ENCODE assay signal across 8 mouse cellular contexts in genomic region chr19:44408223-44408545, GRCm38 (mm10). TPM values are rescaled to one million over a fixed set of nuclear protein-coding genes. Genes with fewer than 3 reads are reported as not detected.
DNase-seq lines count a peak whose midpoint lies in the region; ATAC-seq and TF ChIP-seq lines count a peak whose summit lies in the region.

No protein-coding gene starts in this region.

- H3K4me2 ChIP-seq in forebrain, embryonic 14.5 days (ENCODE audit: low read length): peak overlapping the region; percentile 94
- H3K4me2 ChIP-seq in lung, embryonic 15.5 days: peak overlapping the region; percentile 86

- no peaks in the 10 kb centered on the region for H3K9me3 ChIP-seq in MEL (replicated peaks; ENCODE audit: insufficient read depth, low read length)
- H3K9me3 ChIP-seq in forebrain, embryonic 14.5 days (replicated peaks; ENCODE audit: control insufficient read depth, low read length): no peaks in the 10 kb centered on the region
- no peaks in the 10 kb centered on the region for H3K9me3 ChIP-seq in lung, embryonic 15.5 days

- H3K9ac ChIP-seq in MEL (ENCODE audit: control insufficient read depth, low read depth, low read length, poor library complexity, severe bottlenecking): peak overlapping the region; percentile 39
- H3K9ac ChIP-seq in forebrain, embryonic 14.5 days (ENCODE audit: low read length): peak overlapping the region; percentile 64
- H3K9ac ChIP-seq in lung, embryonic 15.5 days: peak overlapping the region; percentile 24

- H3K4me1 ChIP-seq in MEL (ENCODE audit: control insufficient read depth in 1 of 2, insufficient read depth in 2 of 2, low read length in 2 of 2): 0 out of 4 replicates have a peak, but pooled peaks cover 0 to 3% of the 10 kb centered on the region in 2 experiments
- peaks cover 4% of the 10 kb centered on the region for H3K4me1 ChIP-seq in forebrain, embryonic 14.5 days (ENCODE audit: control insufficient read depth, insufficient read depth, low read length)
- H3K4me1 ChIP-seq in lung, embryonic 15.5 days: peaks cover 16% of the 10 kb centered on the region

- H3K27ac ChIP-seq in MEL (ENCODE audit: control insufficient read depth, low read depth, low read length): no peak overlapping the region
- peak overlapping the region; percentile 27; the same call in 1 of the 2 replicates for H3K27ac ChIP-seq in forebrain, embryonic 14.5 days (ENCODE audit: low read depth, low read length)
- H3K27ac ChIP-seq in lung, embryonic 15.5 days: peak overlapping the region; percentile 73

- peak; percentile 85 for ATAC-seq in forebrain, embryonic 14.5 days
- peak; percentile 84 for ATAC-seq in lung, embryonic 15.5 days (ENCODE audit: borderline replicate concordance, extremely low read depth, low FRiP score, low TSS enrichment)
- no peak for ATAC-seq in activated CD4-positive, CD25-positive, alpha-beta regulatory T cell, adult 4 months

- no peak; a peak in 1 of 4 replicates for TF ChIP-seq POLR2A in MEL (IDR thresholded peaks at IDR 0.05; ENCODE audit: control insufficient read depth in 1 of 2, insufficient read depth in 1 of 2, low read depth in 1 of 2, low read length in 2 of 2, poor library complexity in 1 of 2)

- WGBS in forebrain, embryonic 14.5 days: under 1% methylated on average over 14 of the region's 14 CpGs
- under 1% methylated on average over 14 of the region's 14 CpGs for WGBS in lung, embryonic 15.5 days

- H3K27me3 ChIP-seq in MEL (ENCODE audit: control insufficient read depth in 1 of 2, insufficient read depth in 2 of 2, low read length in 2 of 2): no peaks in the 10 kb centered on the region; a peak in 2 of 4 replicates
- H3K27me3 ChIP-seq in forebrain, embryonic 14.5 days (replicated peaks; ENCODE audit: control insufficient read depth, insufficient read depth, low read length): no peaks in the 10 kb centered on the region
- H3K27me3 ChIP-seq in lung, embryonic 15.5 days: peaks cover 14% of the 10 kb centered on the region; the same call in 1 of the 2 replicates

- no peak for TF ChIP-seq RAD21 in MEL (IDR thresholded peaks at IDR 0.05; ENCODE audit: low read depth, low read length)

- H3K79me2 ChIP-seq in MEL (ENCODE audit: control insufficient read depth, insufficient read depth, low read length, poor library complexity): no peaks in the 10 kb centered on the region

- TF ChIP-seq CTCF in MEL (IDR thresholded peaks at IDR 0.05 in 2 of 3, conservative IDR thresholded peaks at IDR 0.05 in 1 of 3; ENCODE audit: control insufficient read depth in 1 of 3, insufficient read depth in 1 of 3, low read depth in 2 of 3, low read length in 3 of 3, poor library complexity in 1 of 3, severe bottlenecking in 1 of 3): no peak

- no peak for TF ChIP-seq EP300 in MEL (IDR thresholded peaks at IDR 0.05; ENCODE audit: low read depth in 1 of 2, low read length in 2 of 2)

- peak overlapping the region; percentile 48 to 71 for H3K4me3 ChIP-seq in MEL (ENCODE audit: control insufficient read depth in 1 of 2, insufficient read depth in 1 of 2, low read depth in 2 of 2, low read length in 2 of 2)
- peak overlapping the region; percentile 49 for H3K4me3 ChIP-seq in forebrain, embryonic 14.5 days (ENCODE audit: low read depth, low read length)
- peak overlapping the region; percentile 45 for H3K4me3 ChIP-seq in lung, embryonic 15.5 days

- DNase-seq in MEL (ENCODE audit: low read depth, low spot score): peak; percentile 82
- DNase-seq in cerebellum, adult 11 months: peak; percentile 51
- peak; percentile 66 for DNase-seq in forebrain, embryonic 14.5 days (ENCODE audit: low spot score)
- DNase-seq in heart, postnatal 4 days: peak; percentile 72
- peak; percentile 39 to 44 for DNase-seq in layer of hippocampus, adult 8-10 months (ENCODE audit: low spot score in 2 of 2)
- DNase-seq in ovary, postnatal 10 days (ENCODE audit: low spot score): peak; percentile 23

- no peaks in the 10 kb centered on the region for H3K36me3 ChIP-seq in MEL (ENCODE audit: control insufficient read depth in 1 of 2, insufficient read depth in 2 of 2, low read length in 2 of 2)
- no peaks in the 10 kb centered on the region for H3K36me3 ChIP-seq in forebrain, embryonic 14.5 days (ENCODE audit: control insufficient read depth, insufficient read depth, low read length)
- H3K36me3 ChIP-seq in lung, embryonic 15.5 days: no peaks in the 10 kb centered on the region

TF ChIP-seq in MEL, 35 proteins besides CTCF, POLR2A, EP300 and RAD21:
- TF ChIP-seq USF1 (IDR thresholded peaks at IDR 0.05; ENCODE audit: low read depth, low read length): no peak
- peak; percentile 34; the same call in 1 of the 2 replicates for TF ChIP-seq SIN3A (IDR thresholded peaks at IDR 0.05; ENCODE audit: low read length)
- no peak for TF ChIP-seq NRF1 (IDR thresholded peaks at IDR 0.05; ENCODE audit: insufficient read depth, low read depth, low read length, poor library complexity, severe bottlenecking)
- TF ChIP-seq CHD1 (IDR thresholded peaks at IDR 0.05; ENCODE audit: low read depth, low read length): no peak
- no peak for TF ChIP-seq ZNF384 (IDR thresholded peaks at IDR 0.05; ENCODE audit: low read depth, low read length)
- TF ChIP-seq KAT2A (conservative IDR thresholded peaks at IDR 0.05; ENCODE audit: low read depth, low read length): no peak
- TF ChIP-seq SMC3 (IDR thresholded peaks at IDR 0.05; ENCODE audit: low read depth, low read length): no peak
- no peak for TF ChIP-seq NELFE (IDR thresholded peaks at IDR 0.05; ENCODE audit: low read depth, low read length)
- no peak for TF ChIP-seq CHD2 (IDR thresholded peaks at IDR 0.05; ENCODE audit: low read length)
- TF ChIP-seq POLR2AphosphoS2 (IDR thresholded peaks at IDR 0.05; ENCODE audit: low read length): no peak
- TF ChIP-seq ZC3H11A (IDR thresholded peaks at IDR 0.05; ENCODE audit: low read depth, low read length): no peak
- peak; percentile 16; the same call in 1 of the 2 replicates for TF ChIP-seq ZMIZ1 (IDR thresholded peaks at IDR 0.05; ENCODE audit: low read depth, low read length)
- no peak for TF ChIP-seq BHLHE40 (IDR thresholded peaks at IDR 0.05; ENCODE audit: borderline replicate concordance, low read depth, low read length)
- TF ChIP-seq ZKSCAN1 (IDR thresholded peaks at IDR 0.05; ENCODE audit: low read depth, low read length): no peak
- no peak for TF ChIP-seq RCOR1 (IDR thresholded peaks at IDR 0.05; ENCODE audit: low read depth, low read length)
- TF ChIP-seq TBP (IDR thresholded peaks at IDR 0.05; ENCODE audit: low read depth, low read length): no peak
- TF ChIP-seq MAFK (IDR thresholded peaks at IDR 0.05; ENCODE audit: borderline replicate concordance, low read depth, low read length): no peak
- TF ChIP-seq TCF12 (IDR thresholded peaks at IDR 0.05; ENCODE audit: low read depth, low read length): no peak
- TF ChIP-seq ETS1 (IDR thresholded peaks at IDR 0.05; ENCODE audit: low read depth, low read length): no peak
- TF ChIP-seq JUND (IDR thresholded peaks at IDR 0.05; ENCODE audit: low read depth, low read length): no peak
- TF ChIP-seq MXI1 (IDR thresholded peaks at IDR 0.05; ENCODE audit: low read depth, low read length): peak; percentile 55; the same call in 1 of the 2 replicates
- TF ChIP-seq MYC (IDR thresholded peaks at IDR 0.05; ENCODE audit: low read depth, low read length): no peak
- TF ChIP-seq POLR2AphosphoS5 (IDR thresholded peaks at IDR 0.05; ENCODE audit: borderline replicate concordance, low read depth, low read length): no peak
- no peak for TF ChIP-seq MAZ (IDR thresholded peaks at IDR 0.05; ENCODE audit: low read depth, low read length)
- TF ChIP-seq USF2 (IDR thresholded peaks at IDR 0.05; ENCODE audit: borderline replicate concordance in 1 of 2, insufficient read depth in 1 of 2, low read depth in 1 of 2, low read length in 2 of 2): no peak
- TF ChIP-seq TAL1 (IDR thresholded peaks at IDR 0.05; ENCODE audit: low read length): no peak

RNA-seq across cellular contexts. Expression of gene Scd1, which starts 0.5 kb away (rescaled TPM):
- total RNA-seq in MEL (2012; rRNA removed): 100 and 147 TPM in 2 replicates
- 100 to 1,000 TPM in 1 of 2 experiments, not detected in 1; 183 TPM for polyA plus RNA-seq in MEL (2012; ENCODE audit: insufficient read depth in 1 of 2, insufficient read length in 2 of 2, low read depth in 1 of 2, low replicate concordance in 2 of 2, missing spikeins in 1 of 2)
- polyA plus RNA-seq in forebrain, embryonic 14.5 days (2014; fragmentation: Nextera tagmentation; extraction: Ambion mirVana): 2.8 and 3.4 TPM in 2 replicates
- 10 to 100 TPM; 12.3 to 12.9 TPM for total RNA-seq in heart, postnatal 4 days (2021)
- total RNA-seq in layer of hippocampus, adult 8-10 months (2022): 100 to 1,000 TPM; 131 to 178 (median 143) TPM
- 2.5 and 2.6 TPM in 2 replicates for polyA plus RNA-seq in lung, embryonic 15.5 days (2015; fragmentation: Nextera tagmentation; extraction: Ambion mirVana)
- polyA plus RNA-seq in activated CD4-positive, CD25-positive, alpha-beta regulatory T cell, adult 4 months (2017; shearing (Covaris generic)): 1 to 10 TPM in 1 of 2 experiments, not detected in 1; 3.2 TPM

Comparison
In these comparisons a context has a peak if more than half of its experiments do, and no peak if none do; other contexts are left out.
1. DNase-seq: peak in every context shown above with its lines; median percentile 82 in MEL; 72 in heart, postnatal 4 days; 66 in forebrain, embryonic 14.5 days; 51 in cerebellum, adult 11 months; 42 in layer of hippocampus, adult 8-10 months; 23 in ovary, postnatal 10 days.